Mouse (Mus musculus) c-Kit-positive CD71-negative TER-119-negative erythroid progenitor cells, embryonic 14.5 days (primary cell): ENCODE measurements around the gene Agmat.

ENCODE experiments used
- DNase-seq: peaks from one replicate; pipeline ENCODE4 v3.0.0-alpha.2; 2013; ENCODE audit warnings: low read depth

Gene Agmat

DNA sequence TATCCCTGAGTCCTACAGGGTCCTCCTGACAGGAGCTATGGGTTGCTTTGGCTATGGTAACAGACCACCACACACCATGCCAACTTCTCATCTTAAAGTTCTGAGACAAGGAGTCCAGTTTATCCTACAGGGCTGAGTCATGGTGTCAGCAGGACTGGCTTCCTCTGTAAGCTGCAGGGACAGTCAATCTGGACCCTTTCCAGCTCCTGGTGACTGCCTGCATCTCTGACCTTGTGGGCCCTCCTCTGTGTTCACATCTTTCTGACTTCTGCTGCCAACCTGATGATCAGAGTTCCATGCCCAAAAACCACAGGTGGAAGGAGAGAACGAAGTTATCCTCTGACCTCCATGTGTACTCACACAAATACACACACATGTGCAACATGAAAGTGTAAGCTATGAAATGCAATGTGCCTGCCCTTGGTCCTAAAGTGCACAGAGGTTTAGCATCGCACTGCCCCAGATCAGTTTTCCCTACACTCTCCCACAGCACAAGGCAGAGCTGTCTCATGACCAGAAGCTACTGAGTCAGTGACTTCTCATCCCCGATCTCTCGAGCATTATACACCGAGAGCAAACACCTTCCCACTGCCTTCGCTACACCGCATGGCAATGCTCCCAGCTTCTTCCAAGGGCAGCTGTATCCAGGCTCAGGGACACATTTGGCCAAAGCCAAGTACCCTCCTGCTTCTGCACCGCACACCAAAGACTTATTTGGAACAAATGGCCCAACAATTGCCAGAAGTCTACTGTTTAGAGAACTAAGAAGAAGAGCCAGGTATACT lies 34.9 kb downstream of the Agmat start:
- no peak for DNase-seq

DNA sequence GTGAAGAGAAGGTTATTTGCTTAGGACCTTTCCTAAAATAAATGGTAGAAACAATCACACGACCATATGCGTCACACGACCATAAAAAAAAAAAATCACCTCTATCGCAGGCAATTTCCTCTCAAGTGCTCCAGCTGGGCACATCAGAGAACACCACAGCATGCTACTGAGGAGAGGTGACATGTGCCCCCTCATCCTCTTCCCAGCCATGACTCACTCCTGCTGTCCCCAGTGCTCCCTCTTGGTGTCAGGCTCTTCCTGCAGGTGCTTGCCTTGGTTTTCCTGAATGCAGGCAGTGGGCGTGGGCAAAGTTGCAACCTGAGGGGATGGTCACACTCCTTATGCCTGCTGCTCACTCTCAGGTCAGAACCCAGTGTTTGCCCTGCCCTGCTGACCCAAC lies 38.4 kb downstream of the Agmat start:
- DNase-seq: no peak

DNA sequence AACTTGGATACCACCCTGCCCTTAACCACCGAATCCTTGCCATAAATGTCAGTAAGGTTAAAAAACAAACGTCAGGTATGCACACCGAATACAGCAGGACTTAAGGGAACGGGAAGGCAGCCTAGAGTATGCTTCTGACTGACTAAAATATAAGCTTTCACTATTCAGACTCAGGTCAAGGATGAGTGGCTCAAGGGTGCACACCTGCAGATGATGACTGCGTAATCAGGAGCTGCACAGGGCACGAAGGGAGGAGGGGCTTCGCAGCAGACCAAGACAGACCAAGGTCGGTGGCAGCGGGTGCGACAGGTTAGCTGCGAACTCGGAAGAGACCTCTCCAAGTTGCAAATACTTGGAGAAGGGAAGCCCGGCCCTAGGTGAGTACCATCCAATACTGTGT lies 39.7 kb downstream of the Agmat start:
- no peak for DNase-seq

DNA sequence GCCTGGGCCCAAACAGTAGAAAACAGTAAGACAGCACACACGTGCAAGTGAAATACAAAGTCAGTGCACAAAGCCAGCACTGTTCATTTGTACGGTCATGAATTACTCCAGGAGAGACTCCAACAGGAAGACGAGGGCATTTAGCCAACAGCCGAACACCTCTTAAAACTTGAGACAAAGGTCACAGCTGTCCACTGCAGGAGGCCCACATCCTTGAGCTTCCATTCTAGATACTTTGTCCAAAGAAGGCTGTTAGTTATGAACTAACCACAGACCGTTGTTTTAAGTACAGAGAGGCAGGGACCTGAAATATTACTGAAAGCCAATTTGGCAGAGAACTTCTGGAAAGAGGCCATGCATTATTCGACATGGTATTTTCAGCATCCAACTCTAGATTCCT lies 40.6 kb downstream of the Agmat start:
- DNase-seq: no peak

DNA sequence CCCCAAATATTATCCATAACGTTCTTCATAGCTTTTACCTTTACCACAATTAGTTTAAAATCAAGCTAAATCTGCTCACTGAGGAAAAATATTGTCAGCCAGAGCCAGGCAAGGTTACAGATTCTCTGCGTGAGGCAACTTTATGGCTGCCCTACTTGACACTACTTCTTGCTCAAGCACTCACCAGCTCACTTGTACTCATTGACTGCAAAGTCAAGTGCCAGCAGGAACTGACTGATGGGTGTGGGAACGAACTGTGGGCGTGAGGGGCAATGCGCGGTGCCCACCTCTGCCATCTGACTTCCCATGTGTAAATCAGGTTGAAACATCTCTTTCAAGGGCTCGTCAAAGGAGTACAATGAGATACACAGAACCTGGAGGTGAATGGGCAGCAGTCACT lies 41.0 kb downstream of the Agmat start:
- no peak for DNase-seq

DNA sequence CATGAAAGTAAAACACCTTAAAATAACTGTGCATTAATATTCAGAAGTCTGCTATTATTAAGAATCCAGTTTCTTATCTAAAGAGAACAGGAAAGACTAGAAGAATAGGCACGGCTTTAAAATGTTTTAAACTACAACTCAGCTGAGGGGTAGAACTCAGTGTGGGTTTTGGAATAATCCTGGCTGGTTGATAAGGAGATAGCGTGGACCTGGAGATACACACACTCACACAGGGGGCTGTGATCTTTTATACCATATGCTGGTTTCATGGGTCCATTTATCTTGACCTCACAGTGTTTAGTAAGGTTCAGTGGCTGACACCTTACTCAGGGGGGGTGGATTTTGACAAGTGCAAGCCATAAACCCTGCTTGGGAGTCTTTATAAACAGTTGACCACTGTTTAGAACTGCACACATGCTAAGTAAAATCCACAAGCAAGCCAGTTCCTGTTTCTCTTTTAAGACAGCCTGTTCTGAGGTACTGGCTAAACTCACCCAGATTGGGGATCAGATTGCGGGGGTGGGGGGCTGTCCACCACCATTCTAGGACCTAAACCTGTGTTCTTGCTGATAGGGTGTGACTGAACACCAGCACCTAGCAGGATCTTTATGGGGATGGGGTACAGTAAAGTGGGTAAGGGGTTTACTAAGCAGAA lies 43.2 kb downstream of the Agmat start:
- no peak for DNase-seq

DNA sequence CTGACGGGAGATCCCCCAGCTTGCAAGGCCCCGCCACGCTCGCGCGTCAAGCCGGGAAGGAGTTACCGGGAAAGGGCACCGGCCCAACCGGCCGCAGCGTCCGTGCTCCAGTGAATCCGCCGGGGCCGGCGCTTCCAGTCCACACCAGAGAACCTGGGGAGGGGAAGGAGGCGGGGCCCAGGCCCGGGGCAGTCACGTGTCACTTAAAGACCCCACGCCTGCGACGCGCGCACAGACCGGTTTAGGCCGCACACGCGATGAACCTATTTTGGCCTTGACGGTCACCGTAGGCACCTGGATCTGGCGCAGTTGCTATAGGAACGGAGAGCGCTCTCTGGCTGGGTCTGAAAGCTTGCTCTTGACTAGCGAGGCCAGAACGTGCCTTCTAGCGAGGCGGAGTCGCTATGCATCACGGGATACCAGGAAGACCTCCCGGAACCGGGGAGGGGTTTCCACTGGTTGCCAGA lies 44.1 kb downstream of the Agmat start, which contains the start of gene Dnajc16:
Dnajc16 (minus strand) TSS at position 408 of the 467 bp plus-strand sequence.
- DNase-seq: peak; percentile 98

DNA sequence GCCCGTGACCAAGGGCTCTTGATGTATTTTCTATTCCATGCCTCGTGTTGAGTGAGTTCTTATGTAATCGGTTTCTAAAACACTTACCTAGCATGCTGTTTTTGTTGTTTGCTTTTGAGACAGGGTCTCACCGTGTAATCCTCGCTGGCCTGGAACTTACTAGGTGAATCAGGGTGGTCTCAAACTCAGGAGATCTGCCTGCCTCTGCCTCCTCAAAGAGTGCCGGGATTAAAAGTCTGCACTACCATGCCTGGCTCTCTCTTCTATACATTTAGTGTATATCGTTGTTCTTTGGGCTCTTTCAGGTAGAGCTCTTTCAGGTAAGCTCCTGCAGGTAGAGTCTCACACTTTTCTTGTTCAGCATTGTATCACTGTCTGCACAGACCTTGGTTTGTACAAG lies 45.0 kb downstream of the Agmat start:
- DNase-seq: no peak

DNA sequence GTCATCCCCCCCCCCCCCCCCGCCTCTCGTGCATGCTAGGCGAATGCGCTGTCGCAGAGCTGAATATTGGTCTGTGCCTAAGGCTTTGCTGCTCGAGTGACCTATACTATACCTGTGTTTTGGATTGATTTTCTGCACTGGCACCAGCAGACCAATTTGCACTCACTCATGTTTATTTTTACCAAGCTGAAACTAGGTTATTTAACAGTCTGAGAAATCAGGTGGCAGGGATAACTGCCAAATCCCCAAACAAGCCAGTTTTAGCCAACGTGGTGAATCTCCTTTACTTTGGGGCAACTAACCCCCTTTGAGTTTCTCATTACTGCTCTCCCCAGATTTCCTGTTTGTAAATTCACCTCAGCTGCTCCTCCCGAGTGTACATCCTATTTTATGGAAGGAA lies 45.5 kb downstream of the Agmat start:
- DNase-seq: no peak

DNA sequence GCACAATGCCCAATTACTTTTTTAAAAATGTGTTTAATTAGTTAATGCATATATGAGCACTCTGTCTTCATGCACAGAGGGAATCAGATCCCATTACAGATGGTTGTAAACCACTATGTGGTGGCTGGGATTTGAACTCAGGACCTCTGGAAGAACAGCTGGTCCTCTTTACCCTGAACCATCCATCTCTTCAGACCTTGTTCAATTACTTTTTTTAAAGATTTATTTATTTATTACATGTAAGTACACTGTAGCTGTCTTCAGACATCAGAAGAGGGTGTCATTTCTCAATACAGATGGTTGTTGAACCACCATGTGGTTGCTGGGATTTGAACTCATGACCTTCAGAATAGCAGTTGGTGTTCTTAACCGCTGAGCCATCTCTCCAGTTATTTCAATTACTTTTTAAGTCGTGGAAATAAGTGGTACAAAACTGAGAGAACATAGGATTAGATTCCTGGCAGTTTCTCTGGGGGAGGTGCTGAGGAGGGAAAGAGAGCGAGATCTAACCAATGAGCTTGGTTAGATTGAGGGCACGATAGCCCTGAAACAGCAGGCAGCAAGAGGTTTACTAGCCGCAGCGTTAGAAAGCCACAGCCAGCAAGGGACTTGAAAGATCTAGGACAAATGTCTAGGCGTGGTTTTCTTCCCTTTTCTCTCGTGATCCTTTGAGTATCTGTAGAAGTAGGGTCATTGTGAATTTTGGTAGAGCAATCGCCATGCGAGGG lies 46.2 kb downstream of the Agmat start:
- DNase-seq: no peak

DNA sequence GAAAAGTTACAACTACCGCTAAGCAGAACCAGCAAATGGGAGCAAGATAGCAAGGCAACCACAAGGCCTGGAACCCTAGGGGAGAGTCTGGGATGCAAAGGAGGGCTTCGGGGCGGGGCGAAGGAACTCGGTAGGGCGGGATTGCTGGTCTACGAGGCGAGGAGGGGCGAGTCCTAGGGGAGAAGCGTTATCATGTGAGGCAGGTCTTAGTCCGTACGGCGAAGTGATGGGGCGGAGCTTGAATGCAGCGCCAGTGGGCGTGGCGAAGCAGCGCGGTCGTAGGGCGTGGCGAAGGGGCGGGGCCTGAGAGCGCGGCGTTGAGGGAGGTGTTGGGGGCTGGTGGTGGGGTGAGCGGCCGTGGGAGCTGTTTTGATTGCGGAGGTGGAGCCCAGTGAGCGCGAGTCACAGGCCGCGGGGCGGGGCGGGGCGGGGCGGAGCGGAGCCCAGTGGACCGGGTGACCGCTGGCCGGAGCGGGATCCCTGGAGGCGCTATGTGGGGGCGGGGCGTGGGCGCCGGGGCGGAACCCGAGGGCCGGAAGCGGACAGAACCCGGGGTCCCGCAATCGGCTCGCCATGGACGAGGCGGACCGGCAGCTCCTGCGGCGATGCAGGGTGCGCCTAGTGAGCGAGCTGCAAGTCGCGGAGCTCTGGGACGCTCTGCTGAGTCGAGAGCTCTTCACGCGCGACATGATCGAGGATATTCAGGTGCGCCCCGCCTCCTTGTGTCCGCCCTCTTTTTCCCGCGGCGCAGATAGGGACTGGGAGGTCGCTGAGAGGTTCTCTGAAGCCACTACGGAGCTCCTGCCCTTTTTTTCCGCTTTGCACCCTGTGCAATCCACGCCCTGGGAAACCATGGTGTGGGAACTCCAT lies 47.0 kb downstream of the Agmat start, which contains the start of gene Casp9:
Casp9 (plus strand) TSS at position 331 of the 870 bp plus-strand sequence.
- DNase-seq: peak; percentile 91

DNA sequence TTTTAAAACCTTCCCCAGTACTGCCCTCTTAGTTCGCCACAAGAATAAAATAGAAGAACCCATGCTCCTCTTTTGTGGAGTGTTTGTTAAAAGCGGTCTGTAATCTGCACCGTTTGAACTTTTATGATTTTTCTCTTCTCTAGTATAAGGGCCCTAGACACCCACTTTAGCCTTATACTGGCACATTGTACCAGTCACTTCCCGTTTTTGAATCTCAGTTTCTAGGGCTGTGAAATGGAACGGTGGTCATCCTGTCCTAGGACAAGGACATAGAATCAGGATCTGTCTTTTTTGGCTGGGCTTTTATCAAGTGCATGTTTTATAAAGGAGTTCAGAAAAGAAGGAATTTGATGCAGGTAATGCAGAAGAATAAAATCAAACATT lies 47.7 kb downstream of the Agmat start:
- DNase-seq: no peak

DNA sequence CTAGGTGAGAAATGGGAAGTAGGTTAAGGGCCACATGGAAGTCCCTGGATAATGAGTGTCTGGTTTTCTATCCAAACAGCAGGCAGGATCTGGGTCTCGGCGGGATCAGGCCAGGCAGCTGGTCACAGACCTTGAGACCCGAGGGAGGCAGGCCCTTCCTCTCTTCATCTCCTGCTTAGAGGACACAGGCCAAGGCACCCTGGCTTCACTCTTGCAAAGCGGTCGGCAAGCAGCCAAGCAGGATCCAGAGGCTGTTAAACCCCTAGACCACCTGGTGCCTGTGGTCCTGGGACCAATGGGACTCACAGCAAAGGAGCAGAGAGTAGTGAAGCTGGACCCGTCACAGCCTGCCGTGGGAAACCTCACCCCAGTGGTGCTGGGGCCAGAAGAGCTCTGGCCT lies 49.9 kb downstream of the Agmat start:
- DNase-seq: no peak

DNA sequence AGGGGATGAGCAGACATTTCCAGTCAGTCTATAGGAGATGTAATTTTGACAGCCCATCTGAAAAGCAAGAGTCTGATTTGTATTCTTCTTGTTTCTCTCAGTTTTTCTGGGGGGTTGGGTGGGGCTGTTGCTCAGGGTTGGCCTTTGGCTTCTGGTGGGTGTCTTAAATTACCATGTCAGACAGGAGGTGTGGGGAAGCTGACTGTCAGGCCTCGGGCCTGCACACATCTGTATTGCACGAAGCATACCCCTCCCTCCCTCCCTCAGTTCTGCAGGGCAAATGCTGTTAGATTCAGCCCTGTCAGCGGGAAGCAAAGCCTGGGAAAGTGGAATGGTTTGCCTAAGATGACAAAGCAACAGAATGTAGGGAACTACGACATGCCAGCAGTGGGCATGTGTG lies 50.5 kb downstream of the Agmat start:
- DNase-seq: no peak

DNA sequence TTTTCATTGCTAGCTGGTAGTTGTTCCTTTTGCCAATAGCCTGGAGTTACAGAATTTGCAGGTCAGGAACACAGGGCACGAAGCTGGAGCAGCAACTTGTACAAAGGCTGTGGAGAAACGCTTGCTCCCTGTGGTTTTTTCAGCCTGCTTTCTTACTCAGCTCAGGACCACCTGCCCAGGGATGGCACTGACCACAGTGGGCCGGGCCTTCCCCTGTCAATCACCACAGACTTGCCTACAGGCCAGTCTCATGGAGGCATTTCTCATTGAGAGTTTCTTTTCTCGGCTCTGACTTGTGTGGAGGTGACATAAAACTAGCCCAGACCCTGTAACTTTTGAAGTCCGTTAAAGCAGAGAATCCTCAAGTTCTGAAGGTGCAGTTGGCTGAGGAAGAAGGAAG lies 51.1 kb downstream of the Agmat start:
- DNase-seq: no peak

DNA sequence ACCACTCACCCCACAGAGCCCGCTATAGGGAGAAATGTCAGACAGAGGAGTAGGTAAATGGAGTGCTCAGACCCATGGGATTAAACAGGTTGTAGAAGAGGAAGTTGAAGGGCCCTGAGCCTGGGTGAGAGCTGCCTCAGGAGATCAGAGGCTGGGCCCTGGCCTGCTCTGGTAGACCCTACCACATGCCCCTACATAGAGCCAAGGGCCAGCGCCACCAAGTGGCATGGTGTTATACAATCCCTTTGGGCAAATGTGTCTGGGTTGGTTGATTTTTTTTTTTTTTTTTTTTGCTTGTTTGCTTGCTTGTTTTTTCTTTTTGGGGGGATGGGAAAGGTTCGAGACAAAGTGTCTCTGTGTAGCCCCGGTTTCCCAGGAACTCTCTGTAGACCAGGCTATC lies 57.6 kb downstream of the Agmat start:
- no peak for DNase-seq

DNA sequence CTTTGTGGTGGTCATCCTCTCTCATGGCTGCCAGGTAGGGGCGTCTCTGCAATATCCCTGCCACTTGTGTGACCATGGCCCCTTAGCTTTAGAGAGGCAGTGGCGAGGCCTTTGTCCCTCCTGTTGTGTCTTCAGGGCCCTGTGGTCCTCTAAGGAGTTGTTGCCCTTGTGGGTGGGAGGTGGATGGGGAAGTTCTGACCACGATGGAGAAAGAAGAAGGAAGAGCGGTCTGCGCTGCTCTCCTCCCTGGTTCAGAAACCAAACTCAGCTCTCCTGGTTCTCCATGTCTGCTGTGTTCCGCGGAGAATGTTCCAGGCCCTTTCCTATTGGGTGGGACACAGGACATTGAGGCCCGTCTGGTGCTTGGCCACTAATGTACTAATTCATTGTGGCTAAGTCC lies 59.4 kb downstream of the Agmat start:
- DNase-seq: no peak
